Mouse (Mus musculus): ENCODE data around the gene Pphln1. TPM values are rescaled to one million over a fixed set of nuclear protein-coding genes. Genes with fewer than 3 reads are reported as not detected.
A peak's percentile ranks its signal among the peaks of the same experiment; 100 is the strongest.

The Pphln1 gene
- polyA plus RNA-seq, 1 experiment from 2014 or later = 51.0 TPM

DNA sequence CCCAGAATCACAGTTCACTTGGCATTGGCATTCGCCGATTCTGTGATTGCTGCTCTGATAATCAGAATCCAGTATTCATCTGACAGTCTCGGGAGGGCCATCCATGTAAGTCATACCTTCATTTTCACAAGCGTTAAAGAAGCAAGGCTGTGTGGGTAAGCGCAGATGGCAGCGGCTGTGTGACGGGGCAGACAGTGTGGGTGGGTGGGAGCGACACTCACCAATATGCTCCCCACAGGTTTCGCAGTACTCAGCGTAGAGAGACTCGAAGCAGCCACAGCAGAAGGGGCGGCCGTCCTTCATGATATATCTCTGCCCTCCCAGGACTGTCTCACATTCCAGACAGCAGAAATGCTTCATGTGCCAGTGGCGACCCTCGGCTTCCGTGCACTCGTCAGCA is 106.7 kb downstream of the Pphln1 start:
- ATAC-seq = no peak
- H3K9me3 ChIP-seq (ENCODE audit: control insufficient read depth, low read length) = no peaks in the 10 kb centered on the region
- no peak overlapping the region for H3K27ac ChIP-seq (ENCODE audit: low read length)
- no peak overlapping the region for H3K9ac ChIP-seq (replicated peaks; ENCODE audit: low read depth, low read length)
- H3K36me3 ChIP-seq (ENCODE audit: control insufficient read depth, insufficient read depth) = peaks cover 7% of the 10 kb centered on the region; the same call in 1 of the 2 replicates
- no peak overlapping the region for H3K4me2 ChIP-seq (ENCODE audit: low read length)
- no peak overlapping the region for H3K4me3 ChIP-seq (replicated peaks; ENCODE audit: low read length)
- 94% methylated on average over 17 of the region's 17 CpGs for WGBS
- peaks cover 2% of the 10 kb centered on the region; the same call in 1 of the 2 replicates for H3K4me1 ChIP-seq (replicated peaks; ENCODE audit: control insufficient read depth, insufficient read depth, low read length)
- H3K27me3 ChIP-seq (replicated peaks; ENCODE audit: control insufficient read depth, insufficient read depth, low read length) = no peaks in the 10 kb centered on the region

DNA sequence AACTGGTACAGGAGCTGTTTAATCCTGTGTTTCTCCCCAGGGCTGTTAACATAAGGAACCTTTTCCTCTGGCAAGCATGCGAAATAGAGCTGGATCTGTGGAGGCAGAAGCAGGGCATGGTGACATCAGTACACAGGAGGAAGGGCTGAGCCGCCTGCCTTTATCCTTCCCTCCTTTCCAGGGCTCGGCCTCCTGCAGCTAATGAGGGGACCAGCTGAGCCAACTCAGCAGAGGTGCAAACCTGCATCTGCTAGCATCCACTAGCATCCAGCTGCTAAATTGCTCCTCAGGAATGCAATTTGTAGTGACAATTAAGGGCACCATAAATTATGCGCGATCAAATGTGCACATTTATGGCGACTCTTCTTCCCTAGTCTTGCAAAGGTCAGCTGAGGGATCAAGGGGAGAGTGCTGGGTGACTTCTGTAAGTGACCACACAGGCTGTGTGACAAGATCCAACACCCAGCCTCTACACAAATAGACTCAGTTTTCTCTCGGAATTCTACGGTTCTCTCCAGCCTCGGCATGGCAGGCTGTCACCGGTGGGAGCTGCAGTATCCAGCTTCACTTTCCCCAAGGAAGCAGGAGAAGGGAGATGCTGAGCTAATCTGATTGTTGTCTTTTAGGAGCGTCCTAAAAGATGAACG is 112.7 kb downstream of the Pphln1 start:
- no peaks in the 10 kb centered on the region for H3K36me3 ChIP-seq (ENCODE audit: control insufficient read depth, insufficient read depth)
- no peak overlapping the region for H3K4me3 ChIP-seq (replicated peaks; ENCODE audit: low read length)
- ATAC-seq = peak; percentile 55; the same call in 1 of the 2 replicates
- no peak overlapping the region for H3K27ac ChIP-seq (ENCODE audit: low read length)
- WGBS = 22% methylated on average over 12 of the region's 12 CpGs
- no peaks in the 10 kb centered on the region for H3K9me3 ChIP-seq (ENCODE audit: control insufficient read depth, low read length)
- H3K9ac ChIP-seq (replicated peaks; ENCODE audit: low read depth, low read length) = 0 out of 2 replicates have a peak overlapping the region, but pooled peaks have one; percentile 8
- H3K27me3 ChIP-seq (replicated peaks; ENCODE audit: control insufficient read depth, insufficient read depth, low read length) = no peaks in the 10 kb centered on the region; the same call in 1 of the 2 replicates
- H3K4me1 ChIP-seq (replicated peaks; ENCODE audit: control insufficient read depth, insufficient read depth, low read length) = peaks cover 19% of the 10 kb centered on the region
- no peak overlapping the region for H3K4me2 ChIP-seq (ENCODE audit: low read length)

DNA sequence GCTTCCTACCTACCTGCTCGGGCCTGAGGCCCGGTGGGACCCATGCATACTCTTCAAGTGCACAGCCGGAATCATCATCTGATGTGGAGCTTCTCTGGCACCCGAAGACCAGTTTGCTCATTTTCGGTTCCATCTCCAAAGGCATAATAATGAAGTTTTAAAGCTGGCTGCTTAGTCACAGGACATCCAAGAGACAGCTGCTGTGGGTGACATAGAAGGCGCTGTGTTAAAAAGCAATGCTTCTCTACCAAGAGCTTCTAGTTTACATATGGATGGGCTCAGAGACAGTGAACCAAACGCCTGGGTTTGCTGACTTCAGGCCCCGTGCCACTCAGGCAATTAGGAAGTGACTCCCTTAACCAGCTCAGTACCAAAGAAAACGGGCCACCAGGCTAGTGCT is 114.3 kb downstream of the Pphln1 start:
- H3K27ac ChIP-seq (ENCODE audit: low read length) = no peak overlapping the region
- no peaks in the 10 kb centered on the region; the same call in none of the 2 replicates for H3K27me3 ChIP-seq (replicated peaks; ENCODE audit: control insufficient read depth, insufficient read depth, low read length)
- WGBS = 33% methylated on average over 9 of the region's 9 CpGs

DNA sequence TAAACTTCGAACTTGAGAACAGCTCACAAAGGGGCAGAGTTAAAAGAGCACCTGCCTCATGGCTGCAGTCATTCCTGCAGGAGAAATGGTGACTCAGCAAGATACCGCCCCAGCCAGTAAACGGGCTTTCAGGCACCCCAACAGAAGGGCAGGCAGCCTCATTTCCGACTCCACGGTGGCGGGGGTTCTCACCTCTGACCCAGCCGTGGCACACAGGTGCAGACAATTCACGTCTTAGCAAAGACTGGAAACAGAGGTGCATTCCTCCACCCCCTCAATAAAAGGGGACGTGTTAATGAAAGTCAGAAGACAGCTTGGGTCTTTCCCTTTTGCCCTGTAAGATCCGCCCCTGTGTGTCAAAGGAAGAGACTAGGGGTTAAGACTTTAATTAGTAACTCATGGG is 115.8 kb downstream of the Pphln1 start:
- H3K36me3 ChIP-seq (ENCODE audit: control insufficient read depth, insufficient read depth) = no peaks in the 10 kb centered on the region
- no peak for ATAC-seq
- no peak overlapping the region for H3K27ac ChIP-seq (ENCODE audit: low read length)
- H3K4me1 ChIP-seq (replicated peaks; ENCODE audit: control insufficient read depth, insufficient read depth, low read length) = peaks cover 28% of the 10 kb centered on the region
- no peaks in the 10 kb centered on the region; the same call in none of the 2 replicates for H3K27me3 ChIP-seq (replicated peaks; ENCODE audit: control insufficient read depth, insufficient read depth, low read length)
- H3K4me2 ChIP-seq (ENCODE audit: low read length) = no peak overlapping the region
- no peaks in the 10 kb centered on the region for H3K9me3 ChIP-seq (ENCODE audit: control insufficient read depth, low read length)
- no peak overlapping the region for H3K4me3 ChIP-seq (replicated peaks; ENCODE audit: low read length)
- 11% methylated on average over 10 of the region's 10 CpGs for WGBS
- no peak overlapping the region for H3K9ac ChIP-seq (replicated peaks; ENCODE audit: low read depth, low read length)

More for the DNA sequence above, 114.3 kb downstream of the Pphln1 start:
- Histone ChIP-seq H3K4me3 (replicated peaks; ENCODE audit: low read length) (no peak overlapping the region), H3K9me3 (ENCODE audit: control insufficient read depth, low read length) (no peaks in the 10 kb centered on the region), H3K36me3 (ENCODE audit: control insufficient read depth, insufficient read depth) (no peaks in the 10 kb centered on the region), H3K4me1 (replicated peaks; ENCODE audit: control insufficient read depth, insufficient read depth, low read length) (peaks cover 19% of the 10 kb centered on the region), H3K9ac (replicated peaks; ENCODE audit: low read depth, low read length) (no peak overlapping the region), H3K4me2 (ENCODE audit: low read length) (no peak overlapping the region)
- ATAC-seq = no peak

DNA sequence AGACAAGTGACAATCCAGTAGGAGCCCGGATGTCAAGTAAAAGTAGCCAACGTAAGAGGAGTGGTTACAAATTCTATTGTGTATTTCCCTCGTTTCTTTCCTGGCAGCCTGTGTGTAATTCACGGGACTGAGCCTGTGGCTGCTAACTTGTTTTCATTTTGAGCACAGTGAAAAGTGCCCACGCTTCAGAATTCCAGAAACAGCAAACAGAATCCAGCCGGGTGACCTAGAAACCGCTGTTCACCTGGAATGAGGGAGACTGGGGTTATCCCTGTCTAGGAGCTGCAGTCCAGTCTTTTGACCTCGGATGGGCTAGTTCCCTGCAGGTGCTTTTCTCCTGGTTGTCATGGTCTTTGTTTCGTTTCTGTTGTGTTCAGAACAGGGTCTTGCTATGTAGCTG is 117.2 kb downstream of the Pphln1 start:
- ATAC-seq = no peak
- Histone ChIP-seq H3K9me3 (ENCODE audit: control insufficient read depth, low read length) (no peaks in the 10 kb centered on the region), H3K4me3 (replicated peaks; ENCODE audit: low read length) (no peak overlapping the region), H3K4me1 (replicated peaks; ENCODE audit: control insufficient read depth, insufficient read depth, low read length) (peaks cover 36% of the 10 kb centered on the region), H3K27ac (ENCODE audit: low read length) (no peak overlapping the region), H3K9ac (replicated peaks; ENCODE audit: low read depth, low read length) (no peak overlapping the region), H3K4me2 (ENCODE audit: low read length) (no peak overlapping the region), H3K36me3 (ENCODE audit: control insufficient read depth, insufficient read depth) (no peaks in the 10 kb centered on the region), H3K27me3 (replicated peaks; ENCODE audit: control insufficient read depth, insufficient read depth, low read length) (no peaks in the 10 kb centered on the region; the same call in none of the 2 replicates)
- WGBS = 64% methylated on average over 9 of the region's 9 CpGs

DNA sequence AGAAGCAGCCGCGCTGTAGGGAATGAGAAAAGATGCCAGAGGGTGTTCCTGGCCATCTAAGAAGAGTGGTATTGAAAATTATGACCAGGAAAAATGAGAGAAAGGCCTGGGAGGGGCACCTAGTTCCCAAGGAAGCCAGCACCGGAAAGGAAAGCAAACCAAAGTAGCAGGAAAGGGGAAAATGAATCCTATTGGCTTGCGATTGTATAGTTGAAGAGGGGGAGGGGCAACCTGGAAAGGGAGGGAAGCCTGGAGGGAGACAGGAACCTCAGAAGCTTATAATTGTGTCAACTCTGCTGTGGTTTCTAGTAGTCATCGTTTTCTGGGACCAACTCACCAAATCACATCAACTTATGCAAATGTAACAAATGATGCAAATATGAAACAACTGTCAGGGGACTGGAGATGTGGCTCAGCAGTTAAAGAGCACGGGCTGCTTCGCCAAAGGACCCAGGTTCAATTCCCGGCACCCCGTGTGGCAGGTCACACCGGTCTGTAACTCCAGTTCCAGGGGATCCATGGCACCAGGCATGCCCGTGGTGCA is 118.9 kb downstream of the Pphln1 start:
- Histone ChIP-seq H3K27me3 (replicated peaks; ENCODE audit: control insufficient read depth, insufficient read depth, low read length) (no peaks in the 10 kb centered on the region; the same call in none of the 2 replicates), H3K4me2 (ENCODE audit: low read length) (no peak overlapping the region), H3K4me1 (replicated peaks; ENCODE audit: control insufficient read depth, insufficient read depth, low read length) (peaks cover 27% of the 10 kb centered on the region), H3K9ac (replicated peaks; ENCODE audit: low read depth, low read length) (no peak overlapping the region), H3K27ac (ENCODE audit: low read length) (no peak overlapping the region), H3K36me3 (ENCODE audit: control insufficient read depth, insufficient read depth) (no peaks in the 10 kb centered on the region), H3K9me3 (ENCODE audit: control insufficient read depth, low read length) (no peaks in the 10 kb centered on the region), H3K4me3 (replicated peaks; ENCODE audit: low read length) (no peak overlapping the region)
- 80% methylated on average over 11 of the region's 11 CpGs for whole genome bisulfite sequencing
- ATAC-seq = no peak

DNA sequence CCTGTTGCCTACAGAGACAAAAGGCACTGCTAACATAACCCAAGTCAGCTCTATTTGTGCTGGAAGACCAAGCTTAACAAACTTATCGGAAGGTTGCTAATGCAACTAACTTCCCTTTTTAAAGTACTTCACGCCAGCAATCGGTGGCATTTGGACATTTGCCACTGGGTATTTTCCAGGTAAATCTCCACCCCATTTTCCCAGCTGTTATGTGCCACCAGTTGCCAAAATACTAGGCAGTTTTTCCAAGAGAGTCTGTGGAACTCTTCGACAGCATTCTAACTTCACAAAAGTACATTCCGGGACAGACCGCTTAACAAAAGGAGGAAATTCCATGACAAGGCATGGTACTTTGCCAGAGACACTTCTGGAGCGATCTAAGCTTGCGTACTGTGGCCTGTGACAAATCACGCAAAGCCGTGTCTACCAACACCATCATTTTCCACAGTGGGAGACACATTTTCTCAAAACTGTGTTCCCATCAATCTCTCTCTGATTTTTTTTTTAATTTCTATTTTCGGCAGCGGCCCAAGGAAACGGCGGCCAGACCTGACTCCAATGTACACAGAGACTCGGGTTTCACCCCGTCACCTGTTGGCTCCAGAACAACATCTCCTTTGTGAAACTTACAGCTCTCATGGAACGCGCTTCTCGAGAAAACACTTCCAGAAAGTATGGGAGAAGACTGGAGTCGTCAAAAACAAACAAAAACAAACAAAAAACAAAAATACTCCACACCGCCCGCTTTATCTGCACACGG is 120.2 kb downstream of the Pphln1 start:
- Histone ChIP-seq H3K36me3 (ENCODE audit: control insufficient read depth, insufficient read depth) (no peaks in the 10 kb centered on the region), H3K27me3 (replicated peaks; ENCODE audit: control insufficient read depth, insufficient read depth, low read length) (no peaks in the 10 kb centered on the region; the same call in none of the 2 replicates), H3K9ac (replicated peaks; ENCODE audit: low read depth, low read length) (peak overlapping the region; percentile 74), H3K27ac (ENCODE audit: low read length) (no peak overlapping the region), H3K4me3 (replicated peaks; ENCODE audit: low read length) (peak overlapping the region; percentile 75), H3K9me3 (ENCODE audit: control insufficient read depth, low read length) (no peaks in the 10 kb centered on the region), H3K4me2 (ENCODE audit: low read length) (peak overlapping the region; percentile 97), H3K4me1 (replicated peaks; ENCODE audit: control insufficient read depth, insufficient read depth, low read length) (peaks cover 21% of the 10 kb centered on the region)
- no peak for ATAC-seq
- 2% methylated on average over 23 of the region's 23 CpGs for WGBS

DNA sequence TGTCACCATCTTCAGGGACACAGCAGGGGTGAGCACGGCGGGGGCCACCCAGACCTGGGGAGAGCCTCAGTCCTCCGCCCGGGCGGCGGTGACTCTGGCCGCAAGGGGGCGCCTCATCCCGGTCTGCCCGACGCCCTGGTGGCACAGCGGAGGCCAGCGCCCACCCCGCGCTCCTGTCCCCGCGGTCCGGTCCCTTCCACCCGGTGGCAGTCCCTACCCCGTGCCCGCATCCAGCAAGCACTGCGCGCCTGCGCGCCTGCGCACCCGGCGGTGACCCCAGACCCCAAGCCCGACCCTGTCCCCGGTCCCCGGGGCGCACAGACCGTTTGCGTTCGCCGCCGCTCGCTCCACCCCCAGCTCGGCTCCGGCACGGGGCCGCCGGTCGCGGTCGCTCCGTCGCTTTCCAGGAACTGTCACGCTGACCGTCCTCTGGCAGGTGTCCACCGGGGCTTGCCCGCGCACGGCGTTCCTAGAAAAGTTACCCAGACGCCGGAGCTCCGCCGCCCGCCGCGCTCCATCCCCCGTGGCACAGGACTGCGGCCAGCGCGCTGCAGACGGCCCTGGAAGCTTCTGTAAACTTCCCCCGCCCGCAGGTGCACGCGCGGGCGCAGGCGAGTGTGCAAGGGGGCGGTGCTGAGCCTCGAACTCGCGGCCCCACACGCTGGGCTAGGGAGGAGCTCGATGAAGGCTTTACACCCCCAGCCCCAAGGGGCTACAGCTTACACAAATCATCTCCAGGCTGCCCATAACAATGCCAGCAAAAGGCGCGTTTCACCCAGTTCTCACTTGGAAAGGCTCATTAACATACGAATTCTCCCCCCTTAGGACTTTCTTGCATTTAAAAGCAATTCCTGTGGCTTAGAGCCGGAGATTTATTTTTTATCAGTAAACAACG is 121.0 kb downstream of the Pphln1 start:
- peak; percentile 93 for ATAC-seq
- peak overlapping the region; percentile 75 for H3K4me3 ChIP-seq (replicated peaks; ENCODE audit: low read length)
- H3K36me3 ChIP-seq (ENCODE audit: control insufficient read depth, insufficient read depth) = no peaks in the 10 kb centered on the region
- H3K9me3 ChIP-seq (ENCODE audit: control insufficient read depth, low read length) = no peaks in the 10 kb centered on the region
- H3K4me1 ChIP-seq (replicated peaks; ENCODE audit: control insufficient read depth, insufficient read depth, low read length) = peaks cover 19% of the 10 kb centered on the region
- H3K9ac ChIP-seq (replicated peaks; ENCODE audit: low read depth, low read length) = peak overlapping the region; percentile 74
- H3K27me3 ChIP-seq (replicated peaks; ENCODE audit: control insufficient read depth, insufficient read depth, low read length) = no peaks in the 10 kb centered on the region; the same call in none of the 2 replicates
- WGBS = 0% methylated on average over 80 of the region's 85 CpGs
- H3K4me2 ChIP-seq (ENCODE audit: low read length) = peak overlapping the region; percentile 97
- H3K27ac ChIP-seq (ENCODE audit: low read length) = peak overlapping the region; percentile 19; the same call in 1 of the 2 replicates

Data from forebrain, embryonic 16.5 days (tissue).